Mouse (Mus musculus) Patski (cell line): ENCODE results near the gene Scrn2. TPM values are rescaled to one million over a fixed set of nuclear protein-coding genes. Genes with fewer than 3 reads are reported as not detected.

Experiments used
- ATAC-seq: fragments of 100-300 bp; one replicate; pipeline ENCODE4 v1.8.0; 2021
- CTCF ChIA-PET: fragments of 350-600 bp; sonication (Branson Sonifier 250); formaldehyde crosslinking; loops from one replicate; lab custom pipeline; 2022; ENCODE audit warnings: inconsistent platforms; lab: Charles Lee
- POLR2A ChIA-PET: fragments of 350-600 bp; sonication (Branson Sonifier 250); formaldehyde crosslinking; loops from one replicate; lab custom pipeline; 2022; ENCODE audit warnings: antibody characterized with exemption, inconsistent platforms; lab: Charles Lee
- DNase-seq: peaks from one replicate; pipeline ENCODE4 v3.0.0-alpha.2; 2011; ENCODE audit warnings: low read depth, low spot score
- H3K27me3 ChIP-seq: fragments of 371-371 bp; one replicate; pipeline ENCODE4 v1.5.1; 2021
- CTCF ChIP-seq: fragments of 100-300 bp; IDR thresholded peaks from one replicate; pipeline ENCODE4 v1.5.1; 2021
- in situ Hi-C: fragments of 300-500 bp; cut with MboI; formaldehyde crosslinking; loops from 3 replicates; pipeline ENCODE4 v1.11.1; 2018; ENCODE audit warnings: low pct_unique_long_range_greater_than_20kb, mixed read lengths
- polyA plus RNA-seq: library from polyadenylated mRNA; unstranded; gene quantifications from one replicate; pipeline ENCODE4 v1.2.3, GENCODE M21; 2021

The Scrn2 gene
- 47.0 TPM for polyA plus RNA-seq

DNA sequence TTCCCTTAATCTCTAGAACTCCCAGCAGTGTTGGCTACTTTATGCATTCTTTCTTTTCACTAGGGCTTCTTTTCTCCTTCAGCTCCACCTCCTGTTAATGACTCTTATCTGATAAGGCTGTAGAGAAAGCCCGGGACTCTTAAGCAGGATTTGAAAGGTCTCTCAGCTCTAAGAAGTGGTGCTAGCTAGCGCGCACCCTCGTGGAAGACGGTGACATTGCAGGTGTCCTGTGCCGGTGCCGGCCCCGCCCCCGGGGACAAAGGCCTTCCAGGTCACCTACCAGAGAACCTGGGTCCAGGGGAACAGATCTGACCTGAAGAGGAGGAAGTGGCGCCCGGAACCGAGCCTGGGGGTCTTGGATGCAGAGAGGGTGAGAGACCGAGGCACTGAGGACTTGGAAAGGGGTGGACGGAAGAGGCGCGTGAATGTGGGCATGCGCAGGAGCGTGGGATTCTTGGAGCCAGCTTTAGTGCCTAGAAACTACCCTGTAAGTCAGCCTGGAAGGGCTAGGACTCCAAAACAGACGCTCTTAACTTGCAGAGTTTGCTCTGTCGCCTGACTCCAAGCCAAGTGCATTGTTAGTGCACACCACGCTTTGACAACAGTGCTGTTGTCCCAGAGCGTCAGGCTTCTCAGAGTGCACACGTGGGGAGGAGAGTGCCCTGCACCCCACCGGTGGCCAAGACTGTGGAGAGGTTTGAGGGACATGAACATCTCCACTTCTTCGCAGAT lies at the start of gene Scrn2:
Gene Scrn2 (plus strand): TSS at position 253 of the 732 bp plus-strand sequence.
- ChIA-PET POLR2A (interaction anchor here (0.6 to 0.9 kb wide), 3 partner anchors 11 to 764 kb away, joined by 3 to 4 read pairs (median 3); no protein-coding TSS in a partner anchor), CTCF (interaction anchor here (0.7 to 6.7 kb wide), 14 partner anchors 9 to 111 kb away, joined by 3 to 42 read pairs (median 4); partner anchors contain the start of genes Lrrc46, Mrpl10 and Osbpl7)
- no peak for TF ChIP-seq CTCF
- ATAC-seq (peak; percentile 32), DNase-seq (no peak)
- no peaks in the 10 kb centered on the region for H3K27me3 ChIP-seq
- in situ Hi-C loops: loop anchor here (5.0 kb wide), 1 partner anchor 103 kb away; the partner anchor contains the start of gene Prr15l

DNA sequence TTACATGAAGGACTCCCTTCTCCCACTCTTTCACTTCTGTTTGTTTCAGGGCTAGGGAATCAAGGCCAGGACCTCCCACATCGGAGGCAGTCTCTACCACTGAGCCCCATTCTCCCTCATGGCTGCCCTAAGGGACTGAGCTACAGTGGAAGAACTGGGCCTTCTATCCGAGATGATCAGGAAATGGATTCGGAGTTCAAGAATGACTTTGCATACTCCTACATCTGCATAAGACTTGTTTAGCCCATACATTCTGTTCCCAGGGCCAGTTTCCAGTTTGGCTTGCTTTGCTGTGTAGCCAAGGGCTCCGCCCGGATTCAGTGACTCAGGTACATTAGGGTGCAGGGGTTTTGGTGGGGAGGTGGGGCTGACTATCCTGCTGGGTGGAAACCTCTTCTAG lies 49.7 kb upstream of the Scrn2 start:
- no peak for DNase-seq
- no peak for TF ChIP-seq CTCF
- in situ Hi-C loops: no loop called here
- CTCF ChIA-PET: interaction anchor here (1.1 to 6.0 kb wide), 4 partner anchors 19 to 48 kb away, joined by 3 to 42 read pairs (median 4); partner anchors contain the start of gene Scrn2
- no peaks in the 10 kb centered on the region for H3K27me3 ChIP-seq
- POLR2A ChIA-PET: interaction anchor here (1.7 kb wide), 1 partner anchor 40 kb away, joined by 5 read pairs; no protein-coding TSS in a partner anchor
- ATAC-seq: no peak

DNA sequence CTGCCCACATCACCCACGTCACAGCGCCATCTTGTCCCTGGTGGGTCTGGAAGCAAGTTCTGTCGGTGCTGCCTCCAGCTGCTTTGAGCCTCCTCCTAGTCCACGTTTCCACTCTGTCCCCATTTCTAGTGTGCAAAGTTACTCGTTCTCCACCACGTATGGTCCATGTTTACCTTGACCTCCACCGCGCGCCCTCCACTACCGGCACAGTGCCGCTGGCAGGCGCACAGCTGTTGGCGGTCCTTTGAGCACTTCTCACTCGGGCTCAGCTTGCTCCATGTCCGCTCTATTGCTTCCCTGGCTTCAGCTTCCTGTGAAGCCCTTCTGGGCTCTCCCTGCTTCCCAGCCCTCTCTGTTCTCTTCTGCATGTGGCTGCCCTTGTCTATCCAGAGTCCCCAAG lies 48.3 kb upstream of the Scrn2 start:
- ChIA-PET POLR2A (no interaction called here), CTCF (interaction anchor here (0.7 to 2.7 kb wide), 6 partner anchors 11 to 51 kb away, joined by 3 to 22 read pairs (median 6); partner anchors contain the start of gene Scrn2)
- no peaks in the 10 kb centered on the region for H3K27me3 ChIP-seq
- in situ Hi-C loops: no loop called here
- no peak for DNase-seq
- ATAC-seq: no peak
- no peak for TF ChIP-seq CTCF

DNA sequence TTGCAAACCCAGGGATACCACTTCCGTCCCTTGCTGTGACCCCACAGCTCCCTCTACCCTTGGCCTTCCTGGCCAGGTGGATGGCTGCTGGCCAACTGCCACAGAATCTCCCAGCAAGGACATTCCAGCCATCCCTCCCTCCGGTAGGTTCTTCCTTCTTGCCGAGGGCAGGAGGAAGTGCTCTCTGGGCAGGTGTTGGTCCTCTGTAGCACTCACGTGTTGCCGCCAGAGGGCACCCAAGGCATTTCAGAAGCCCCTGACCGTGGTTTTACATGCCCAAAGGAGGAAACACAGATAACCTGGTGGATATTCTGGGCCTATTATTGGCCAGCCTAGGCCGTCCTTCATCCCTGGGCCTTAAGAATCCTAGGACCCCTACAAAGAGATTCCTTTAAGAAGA lies 47.4 kb upstream of the Scrn2 start:
- POLR2A ChIA-PET: no interaction called here
- peak; percentile 96 for TF ChIP-seq CTCF
- in situ Hi-C loops: no loop called here

DNA sequence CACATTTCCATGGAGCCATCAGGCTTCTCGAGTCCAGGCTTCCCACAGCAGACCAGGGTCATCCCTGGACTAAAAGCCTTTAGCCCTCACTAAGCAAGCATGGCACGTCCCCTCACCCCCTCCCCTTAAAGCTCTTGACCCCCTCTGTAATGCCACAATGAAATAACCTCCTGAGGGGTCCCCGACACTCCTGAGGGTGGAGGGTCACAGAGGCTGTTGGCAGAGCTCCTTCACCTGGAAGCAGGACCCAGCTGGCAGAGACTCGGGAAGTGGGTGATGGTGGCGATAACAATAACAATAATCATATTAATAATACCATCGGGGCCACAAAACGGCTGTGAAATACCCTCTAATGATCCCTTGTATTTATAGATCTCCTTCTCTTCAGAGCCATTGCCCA lies 46.9 kb upstream of the Scrn2 start, which contains the start of gene Sp2:
Gene Sp2 (minus strand): TSS at position 101 of the 400 bp plus-strand sequence.
- POLR2A ChIA-PET: interaction anchor here (0.6 to 1.3 kb wide), 2 partner anchors 30 to 40 kb away, joined by 3 read pairs; partner anchors contain the start of gene Sp6
- TF ChIP-seq CTCF: no peak
- DNase-seq: no peak
- no peak for ATAC-seq
- CTCF ChIA-PET: interaction anchor here (0.9 to 2.7 kb wide), 4 partner anchors 38 to 62 kb away, joined by 3 to 22 read pairs (median 7); no protein-coding TSS in a partner anchor
- in situ Hi-C loops: no loop called here
- H3K27me3 ChIP-seq: no peaks in the 10 kb centered on the region

More for the DNA sequence above, 47.4 kb upstream of the Scrn2 start:
- CTCF ChIA-PET: interaction anchor here (0.7 to 2.7 kb wide), 7 partner anchors 10 to 50 kb away, joined by 3 to 22 read pairs (median 4); partner anchors contain the start of gene Scrn2
- H3K27me3 ChIP-seq: no peaks in the 10 kb centered on the region
- DNase-seq (no peak), ATAC-seq (peak; percentile 2)

DNA sequence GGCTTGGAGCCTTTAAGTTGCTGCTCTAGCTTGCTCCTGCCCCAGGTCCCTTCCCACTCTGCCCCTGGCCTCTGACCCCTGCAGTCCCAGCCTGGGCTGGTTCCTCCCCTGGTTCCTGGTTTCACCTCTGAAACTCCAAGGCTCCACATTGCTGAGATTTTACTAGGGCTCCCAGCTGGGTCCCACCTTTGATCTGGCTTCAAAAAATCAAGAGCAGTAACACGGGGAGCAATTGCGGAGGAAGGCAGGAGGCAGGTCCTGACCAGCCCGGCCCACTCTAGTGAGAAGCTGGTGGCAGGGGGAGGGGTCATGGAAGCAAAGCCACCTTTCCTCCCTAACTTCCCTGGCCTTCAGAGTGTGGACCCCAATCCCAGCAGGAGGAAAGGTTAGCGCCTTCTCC lies 44.8 kb upstream of the Scrn2 start:
- DNase-seq (no peak), ATAC-seq (no peak)
- CTCF ChIA-PET: interaction anchor here (2.2 to 2.3 kb wide), 2 partner anchors 37 to 42 kb away, joined by 7 to 9 read pairs; no protein-coding TSS in a partner anchor
- no peaks in the 10 kb centered on the region for H3K27me3 ChIP-seq
- TF ChIP-seq CTCF: no peak
- POLR2A ChIA-PET: interaction anchor here (0.6 to 1.0 kb wide), 2 partner anchors 9 to 41 kb away, joined by 3 read pairs; no protein-coding TSS in a partner anchor
- in situ Hi-C loops: loop anchor here (5.0 kb wide), 1 partner anchor 37 kb away; no protein-coding TSS in a partner anchor

DNA sequence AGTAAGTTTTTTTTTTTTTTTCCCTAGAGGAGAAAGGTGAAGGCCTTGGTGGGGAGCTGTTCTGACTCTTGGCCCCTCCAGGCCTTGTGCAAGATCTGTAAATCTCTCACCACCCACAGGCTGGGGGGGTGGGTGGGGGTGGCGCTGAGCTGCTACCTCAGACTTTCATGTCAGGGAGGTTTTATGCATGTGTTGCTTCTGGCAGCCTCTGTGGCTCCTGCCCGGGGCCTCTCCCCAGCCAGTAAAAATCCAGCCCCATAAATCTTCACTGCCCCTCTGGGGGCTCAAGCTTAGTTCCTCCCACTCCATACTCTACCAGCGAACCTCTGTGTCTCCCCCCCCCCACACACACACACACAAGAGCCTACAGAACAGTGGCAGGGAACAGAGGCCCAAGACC lies 43.3 kb upstream of the Scrn2 start:
- POLR2A ChIA-PET: no interaction called here
- DNase-seq: no peak
- TF ChIP-seq CTCF: no peak

DNA sequence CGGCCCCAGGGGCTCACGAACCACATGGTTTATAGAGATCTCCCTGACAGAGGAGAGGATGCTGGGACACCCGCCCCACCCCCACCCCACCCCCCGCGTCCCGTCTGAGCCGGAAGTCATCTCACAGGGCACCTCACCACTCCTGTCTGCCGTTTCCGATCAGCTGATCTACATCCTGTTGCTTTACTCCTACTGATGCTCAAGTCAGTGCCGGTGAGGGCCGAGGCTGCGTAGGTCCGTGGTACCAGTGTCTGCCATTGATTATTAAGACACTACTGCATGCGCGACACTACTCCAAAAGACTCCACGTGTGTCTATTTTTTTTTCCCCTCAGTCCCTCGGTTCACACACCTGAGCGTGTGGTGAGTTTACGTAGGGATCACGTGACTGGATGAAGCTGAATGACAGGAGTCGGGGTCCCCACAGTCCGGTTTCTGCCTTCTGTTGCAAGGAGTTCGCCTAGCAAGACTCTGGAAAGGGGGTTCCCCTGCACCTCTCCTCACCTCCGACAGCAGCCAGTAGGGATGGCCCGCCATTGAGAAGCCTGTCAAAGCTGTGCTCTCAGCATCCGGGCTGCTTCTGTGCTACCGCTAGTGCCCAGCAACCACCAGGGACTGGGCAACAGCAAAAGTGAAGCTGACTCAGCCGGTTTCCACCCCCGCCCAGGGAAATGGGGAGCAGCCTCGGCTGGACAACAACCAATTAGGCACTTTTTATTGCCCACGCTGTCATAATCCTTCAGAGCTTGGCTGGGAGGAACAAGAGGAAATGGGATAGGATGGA lies 41.7 kb upstream of the Scrn2 start:
- in situ Hi-C loops: loop anchor here (5.0 kb wide), 1 partner anchor 34 kb away; no protein-coding TSS in a partner anchor
- ATAC-seq (no peak), DNase-seq (no peak)
- ChIA-PET POLR2A (interaction anchor here (0.7 kb wide), 1 partner anchor 34 kb away, joined by 3 read pairs; no protein-coding TSS in a partner anchor), CTCF (no interaction called here)
- no peaks in the 10 kb centered on the region for H3K27me3 ChIP-seq
- no peak for TF ChIP-seq CTCF

More for the DNA sequence above, 43.3 kb upstream of the Scrn2 start:
- in situ Hi-C loops: loop anchor here (5.0 kb wide), 1 partner anchor 36 kb away; no protein-coding TSS in a partner anchor
- no peak for ATAC-seq
- CTCF ChIA-PET: interaction anchor here (2.2 kb wide), 1 partner anchor 36 kb away, joined by 9 read pairs; no protein-coding TSS in a partner anchor
- no peaks in the 10 kb centered on the region for H3K27me3 ChIP-seq

DNA sequence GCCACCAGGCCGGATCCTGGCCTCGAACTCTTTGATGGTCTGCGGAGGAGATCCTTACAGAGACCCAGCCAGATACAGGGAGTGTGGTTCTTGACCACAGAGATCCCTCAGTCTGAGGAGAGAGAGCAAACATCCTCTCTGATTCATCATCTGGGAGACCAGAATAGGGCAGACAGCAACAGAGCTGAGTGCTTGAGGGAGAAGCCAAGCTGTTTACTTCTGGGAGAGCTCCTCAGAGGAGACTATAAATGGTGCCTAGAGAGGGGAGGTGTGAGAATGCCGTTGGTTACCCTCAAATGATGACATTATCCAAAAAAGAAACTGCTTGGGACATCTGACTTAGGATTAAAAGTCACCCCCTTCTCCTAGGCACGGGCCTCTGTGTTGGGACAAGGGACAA lies 38.2 kb upstream of the Scrn2 start:
- POLR2A ChIA-PET: no interaction called here
- in situ Hi-C loops: no loop called here
- CTCF ChIA-PET: no interaction called here
- DNase-seq (no peak), ATAC-seq (no peak)
- no peaks in the 10 kb centered on the region for H3K27me3 ChIP-seq
- no peak for TF ChIP-seq CTCF
